Mouse (Mus musculus): Measurements from ENCODE around the gene Jag2. TPM values are rescaled to one million over a fixed set of nuclear protein-coding genes. Genes with fewer than 3 reads are reported as not detected.

Gene Jag2
- 1.3 to 4.9 TPM (median 2.4 TPM) in 4 replicates for total RNA-seq (2023)

GRCm38 (mm10) chr12:112929562-112930352 is at the start of gene Jag2:
Jag2 (minus strand) TSS chr12:112929776.

GRCm38 (mm10) chr12:112976371-112977073 is 46.9 kb upstream of the Jag2 start, which contains the start of gene Btbd6:
Btbd6 (plus strand) TSS chr12:112976482.

GRCm38 (mm10) chr12:112941776-112942713 is 12.5 kb upstream of the Jag2 start, which contains the start of gene Nudt14:
Nudt14 (minus strand) TSS chr12:112942124.

GRCm38 (mm10) chr12:112868178-112869087 is 61.1 kb downstream of the Jag2 start, which contains the start of gene Gpr132:
Gpr132 (minus strand) TSS chr12:112868228.

Other genes starting within 250 kb of the Jag2 start
- gene Cep170b, start 209.3 kb downstream of the Jag2 start, total RNA-seq (2023), result 12.3 to 16.4 TPM (median 14.3 TPM) in 4 replicates
- gene Pld4, start 169.1 kb downstream of the Jag2 start, total RNA-seq (2023), result 320 to 372 TPM (median 333 TPM) in 4 replicates
- 0.34 to 0.58 TPM (median 0.51 TPM) in 3 of 4 replicates, not detected in the other for gene Ahnak2, start 127.1 kb downstream of the Jag2 start, total RNA-seq (2023)
- 1.3 to 3.4 TPM (median 2.0 TPM) in 3 of 4 replicates, not detected in the other for gene Clba1, start 120.8 kb downstream of the Jag2 start, total RNA-seq (2023)
- 27.5 to 32.2 TPM (median 29.9 TPM) in 4 replicates for gene Cdca4, start 100.4 kb downstream of the Jag2 start, total RNA-seq (2023)
- 92.4 to 97.2 TPM (median 95.4 TPM) in 4 replicates for gene Gpr132, start 61.5 kb downstream of the Jag2 start, total RNA-seq (2023)
- 12.7 to 19.6 TPM (median 15.8 TPM) in 4 replicates for gene Nudt14, start 12.3 kb upstream of the Jag2 start, total RNA-seq (2023)
- gene Btbd6, start 46.7 kb upstream of the Jag2 start, total RNA-seq (2023), result 9.7 to 15.0 TPM (median 12.8 TPM) in 4 replicates
- 152 to 169 TPM (median 160 TPM) in 4 replicates for gene Brf1, start 70.9 kb upstream of the Jag2 start, total RNA-seq (2023)
- gene Pacs2, start 84.7 kb upstream of the Jag2 start, total RNA-seq (2023), result 28.3 to 36.0 TPM (median 33.3 TPM) in 4 replicates
- 0.66 to 1.1 TPM (median 0.72 TPM) in 3 of 4 replicates, not detected in the other for gene Tex22, start 144.7 kb upstream of the Jag2 start, total RNA-seq (2023)
- gene Mta1, start 168.5 kb upstream of the Jag2 start, total RNA-seq (2023), result 46.7 to 51.7 TPM (median 48.9 TPM) in 4 replicates
- gene Crip2, start 210.5 kb upstream of the Jag2 start, total RNA-seq (2023), result 14.3 to 26.0 TPM (median 17.8 TPM) in 4 replicates
- 610 to 679 TPM (median 626 TPM) in 4 replicates for gene Crip1, start 216.5 kb upstream of the Jag2 start, total RNA-seq (2023)
- 17.2 to 27.4 TPM (median 23.2 TPM) in 4 replicates for gene Tedc1, start 226.6 kb upstream of the Jag2 start, total RNA-seq (2023)

Data from B cell, adult 62 days (primary cell).